14 mouse cellular contexts compared by ENCODE assay signal in the genomic region with DNA sequence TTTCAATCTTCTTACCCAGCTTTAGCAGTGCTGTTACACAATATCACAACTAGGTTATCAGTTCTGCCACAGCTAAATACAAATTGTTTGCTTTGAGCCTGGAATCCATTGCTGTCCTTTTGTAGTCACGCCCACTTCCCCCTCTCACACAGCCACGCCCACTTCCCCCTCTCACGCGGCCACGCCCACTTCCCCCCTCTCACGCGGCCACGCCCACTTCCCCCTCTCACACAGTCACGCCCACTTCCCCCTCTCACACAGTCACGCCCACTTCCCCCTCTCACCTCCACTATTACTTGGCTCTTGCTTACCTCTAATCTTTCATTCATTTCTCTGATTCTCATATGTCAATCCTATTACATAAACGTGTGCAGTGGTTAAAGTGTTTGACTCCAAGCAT. TPM values are rescaled to one million over a fixed set of nuclear protein-coding genes. Genes with fewer than 3 reads are reported as not detected.
A peak's percentile ranks its signal among the peaks of the same experiment; 100 is the strongest.
DNase-seq lines count a peak whose midpoint lies in the region; ATAC-seq and TF ChIP-seq lines count a peak whose summit lies in the region.
"Had no signal": no experiment of that assay in that cellular context is flagged by ENCODE, and none has a peak within 500 bp of the region (broad histone marks: within the 10 kb centered on the region; RNA-seq: fewer than 3 reads in every experiment).

No protein-coding gene starts in this region.

- no peak overlapping the region for H3K4me2 ChIP-seq in hindbrain, embryonic 13.5 days
- H3K4me2 ChIP-seq: forebrain, embryonic 12.5 days; liver, embryonic 15.5 days; midbrain, embryonic 13.5 days had no signal

- in situ Hi-C loops in ES-E14 (cut with MboI; ENCODE audit: low sequenced_read_pairs in 2 of 2, unreplicated experiment in 2 of 2) = no loop called here

- WGBS in hindbrain, embryonic 13.5 days = 61% methylated on average over 11 of the region's 11 CpGs

- H3K4me3 ChIP-seq in ES-E14 (ENCODE audit: insufficient read depth in 1 of 2, low read depth in 1 of 2, low read length in 2 of 2, poor library complexity in 1 of 2, severe bottlenecking in 1 of 2) = no peak overlapping the region
- no peak overlapping the region for H3K4me3 ChIP-seq in hindbrain, embryonic 13.5 days
- H3K4me3 ChIP-seq: forebrain, embryonic 12.5 days; limb, embryonic 10.5 days; liver, embryonic 15.5 days; midbrain, embryonic 13.5 days had no signal

- H3K4me1 ChIP-seq in ES-E14 (ENCODE audit: control insufficient read depth in 2 of 2, insufficient read depth in 2 of 2, low read length in 2 of 2, poor library complexity in 1 of 2) = no peaks in the 10 kb centered on the region; a peak in 1 of 4 replicates
- H3K4me1 ChIP-seq in hindbrain, embryonic 13.5 days (replicated peaks) = no peaks in the 10 kb centered on the region
- H3K4me1 ChIP-seq: forebrain, embryonic 12.5 days; liver, embryonic 15.5 days; midbrain, embryonic 13.5 days had no signal

- no peak overlapping the region for H3K9ac ChIP-seq in ES-E14 (ENCODE audit: insufficient read depth, low read depth, low read length, poor library complexity, severe bottlenecking)
- H3K9ac ChIP-seq in hindbrain, embryonic 13.5 days = no peak overlapping the region
- H3K9ac ChIP-seq: forebrain, embryonic 12.5 days; liver, embryonic 15.5 days; midbrain, embryonic 13.5 days had no signal

- peaks cover 28% of the 10 kb centered on the region for H3K27me3 ChIP-seq in hindbrain, embryonic 13.5 days
- H3K27me3 ChIP-seq: liver, embryonic 15.5 days had no signal

- no peaks in the 10 kb centered on the region for H3K9me3 ChIP-seq in ES-E14 (ENCODE audit: control insufficient read depth, insufficient read depth, low read depth, low read length)
- H3K9me3 ChIP-seq in hindbrain, embryonic 13.5 days = no peaks in the 10 kb centered on the region
- H3K9me3 ChIP-seq: forebrain, embryonic 12.5 days; limb, embryonic 10.5 days; liver, embryonic 15.5 days; midbrain, embryonic 13.5 days had no signal

- H3K27ac ChIP-seq in ES-E14 (ENCODE audit: insufficient read depth, low read depth, low read length, poor library complexity, severe bottlenecking) = no peak overlapping the region
- H3K27ac ChIP-seq in hindbrain, embryonic 13.5 days = no peak overlapping the region
- H3K27ac ChIP-seq: forebrain, embryonic 12.5 days; limb, embryonic 10.5 days; liver, embryonic 15.5 days; midbrain, embryonic 13.5 days had no signal

- DNase-seq in spleen, postnatal 4 days (ENCODE audit: low spot score in 2 of 2) = peak; percentile 54 to 74
- no peak for DNase-seq in spleen, adult 18-20 months
- DNase-seq in ES-E14 (ENCODE audit: low read depth, low spot score) = peak; percentile 34
- peak; percentile 19 for DNase-seq in thymus, postnatal 25 days
- no peak for DNase-seq in adrenal gland, postnatal 10 days
- DNase-seq: cerebellum, adult 8-10 months; embryo, embryonic 11 days; kidney, adult 9 months had no signal

- H3K36me3 ChIP-seq in ES-E14 (ENCODE audit: control insufficient read depth, insufficient read depth, low read length, poor library complexity, severe bottlenecking) = no peaks in the 10 kb centered on the region
- no peaks in the 10 kb centered on the region for H3K36me3 ChIP-seq in hindbrain, embryonic 13.5 days
- H3K36me3 ChIP-seq: forebrain, embryonic 12.5 days; liver, embryonic 15.5 days; midbrain, embryonic 13.5 days had no signal

- ATAC-seq in common myeloid progenitor, adult 5-6 weeks (replicated peaks; ENCODE audit: low read depth, poor library complexity, severe bottlenecking) = peak; percentile 60; the same call in 1 of the 2 replicates
- ATAC-seq in hindbrain, embryonic 13.5 days (ENCODE audit: low FRiP score) = no peak
- ATAC-seq: midbrain, embryonic 13.5 days had no signal

TF ChIP-seq in ES-E14, 5 proteins besides CTCF, POLR2A, EP300 and RAD21:
- TF ChIP-seq HCFC1 (IDR thresholded peaks at IDR 0.05; ENCODE audit: borderline replicate concordance, insufficient read depth, low read length) = no peak
- no peak for TF ChIP-seq CHD2 (IDR thresholded peaks at IDR 0.05; ENCODE audit: low read depth, low read length)
- no peak for TF ChIP-seq MAFK (IDR thresholded peaks at IDR 0.05; ENCODE audit: insufficient read depth, low read depth, low read length)
- TF ChIP-seq ZNF384 (IDR thresholded peaks at IDR 0.05; ENCODE audit: low read depth, low read length) = no peak
- no peak for TF ChIP-seq ZC3H11A (IDR thresholded peaks at IDR 0.05; ENCODE audit: borderline replicate concordance, low read depth, low read length)

RNA-seq across cellular contexts. Expression of a gene that starts 15.8 kb away (rescaled TPM):
- total RNA-seq in ES-E14 (2012; rRNA removed) = 0.18 TPM in 1 of 2 replicates, not detected in the other
- total RNA-seq in common myeloid progenitor, adult 5-6 weeks (2017) = not detected in 2 replicates
- not detected in 2 replicates for polyA plus RNA-seq in hindbrain, embryonic 13.5 days (2015; fragmentation: Nextera tagmentation; extraction: Ambion mirVana)
- 10 to 100 TPM; 32.2 to 38.4 TPM for total RNA-seq in adrenal gland, postnatal 10 days (2021)
- polyA plus RNA-seq: forebrain, embryonic 12.5 days; midbrain, embryonic 13.5 days had no signal

Comparison
In these comparisons a context has a peak if more than half of its experiments do, and no peak if none do; other contexts are left out.
1. DNase-seq: peak in spleen, postnatal 4 days (2 of 2), ES-E14 (single experiment) and thymus, postnatal 25 days (single experiment); none in spleen, adult 18-20 months (0 of 2) and adrenal gland, postnatal 10 days (single experiment).
2. RNA of a gene that starts 15.8 kb away (total RNA-seq): 32.2 to 38.4 TPM in adrenal gland, postnatal 10 days; 0.18 TPM in ES-E14 and not detected in common myeloid progenitor, adult 5-6 weeks; every median in the first group is over 10 times any median in the second.